In genomic region chr2:105672596-105672960, GRCm38 (mm10) we compare ENCODE assay signal across 10 mouse cellular contexts. TPM values are rescaled to one million over a fixed set of nuclear protein-coding genes. Genes with fewer than 3 reads are reported as not detected.
DNase-seq lines count a peak whose midpoint lies in the region; ATAC-seq and TF ChIP-seq lines count a peak whose summit lies in the region.
"Had no signal": no experiment of that assay in that cellular context is flagged by ENCODE, and none has a peak within 500 bp of the region (broad histone marks: within the 10 kb centered on the region; RNA-seq: fewer than 3 reads in every experiment).

No protein-coding gene starts in this region.

- H3K27me3 ChIP-seq in heart, embryonic 15.5 days, result peaks cover 99% of the 10 kb centered on the region
- H3K27me3 ChIP-seq in heart, embryonic 11.5 days (ENCODE audit: control insufficient read depth, insufficient read depth, low read length), result peaks cover 96% of the 10 kb centered on the region
- H3K27me3 ChIP-seq in forebrain, embryonic 15.5 days, result peaks cover 41% of the 10 kb centered on the region
- H3K27me3 ChIP-seq in midbrain, embryonic 14.5 days (ENCODE audit: control insufficient read depth, insufficient read depth, low read length), result peaks cover 99% of the 10 kb centered on the region
- H3K27me3 ChIP-seq in thymus, adult 2 months (ENCODE audit: control insufficient read depth, insufficient read depth, low read length), result peaks cover 54% of the 10 kb centered on the region

- no peak overlapping the region for H3K9ac ChIP-seq in heart, embryonic 15.5 days
- H3K9ac ChIP-seq in heart, embryonic 11.5 days (ENCODE audit: low read depth, low read length), result no peak overlapping the region
- H3K9ac ChIP-seq in forebrain, embryonic 15.5 days (replicated peaks), result peak overlapping the region; percentile 44
- no peak overlapping the region; the same call in 1 of the 2 replicates for H3K9ac ChIP-seq in midbrain, embryonic 14.5 days (replicated peaks; ENCODE audit: low read length)
- H3K9ac ChIP-seq: liver, embryonic 14.5 days had no signal

- whole genome bisulfite sequencing in heart, embryonic 15.5 days, result 2% methylated on average over 16 of the region's 16 CpGs
- WGBS in heart, embryonic 11.5 days (ENCODE audit: insufficient replicate concordance), result under 1% methylated on average over 16 of the region's 16 CpGs
- 2% methylated on average over 16 of the region's 16 CpGs for WGBS in forebrain, embryonic 15.5 days
- WGBS in midbrain, embryonic 14.5 days, result 1% methylated on average over 16 of the region's 16 CpGs
- 6% methylated on average over 16 of the region's 16 CpGs for WGBS in thymus, adult 2 months

- ATAC-seq in heart, embryonic 15.5 days (replicated peaks; ENCODE audit: insufficient number of reproducible peaks, insufficient read depth, low FRiP score, low read depth), result no peak
- ATAC-seq in heart, embryonic 11.5 days (replicated peaks; ENCODE audit: insufficient number of reproducible peaks, low FRiP score, low TSS enrichment), result no peak
- no peak for ATAC-seq in forebrain, embryonic 15.5 days (replicated peaks)
- ATAC-seq in midbrain, embryonic 14.5 days (ENCODE audit: low FRiP score, low TSS enrichment), result no peak

- no peak overlapping the region for H3K27ac ChIP-seq in heart, embryonic 15.5 days
- H3K27ac ChIP-seq in heart, embryonic 11.5 days (ENCODE audit: low read depth, low read length), result no peak overlapping the region
- H3K27ac ChIP-seq in forebrain, embryonic 15.5 days (replicated peaks), result peak overlapping the region; percentile 88
- no peak overlapping the region for H3K27ac ChIP-seq in midbrain, embryonic 14.5 days (replicated peaks; ENCODE audit: low read depth, low read length)
- H3K27ac ChIP-seq in thymus, adult 2 months (ENCODE audit: control insufficient read depth, insufficient read depth, low read length), result no peak overlapping the region
- H3K27ac ChIP-seq in gastrocnemius, adult 2 months, result no peak overlapping the region
- H3K27ac ChIP-seq: liver, embryonic 14.5 days had no signal

- TF ChIP-seq POLR2A in brain, embryonic 14.5 days (IDR thresholded peaks at IDR 0.05; ENCODE audit: borderline replicate concordance, extremely low read depth, insufficient read depth, insufficient read length, poor library complexity, severe bottlenecking), result no peak
- TF ChIP-seq POLR2A in thymus, adult 2 months (IDR thresholded peaks at IDR 0.05; ENCODE audit: control insufficient read depth, extremely low read depth, insufficient read depth, low read length, poor library complexity), result no peak

- peaks cover 53% of the 10 kb centered on the region for H3K4me1 ChIP-seq in heart, embryonic 15.5 days (replicated peaks)
- H3K4me1 ChIP-seq in heart, embryonic 11.5 days (ENCODE audit: control insufficient read depth, insufficient read depth, low read length), result peaks cover 17% of the 10 kb centered on the region
- peaks cover 65% of the 10 kb centered on the region for H3K4me1 ChIP-seq in forebrain, embryonic 15.5 days
- H3K4me1 ChIP-seq in midbrain, embryonic 14.5 days (ENCODE audit: control insufficient read depth, insufficient read depth, low read length), result peaks cover 15% of the 10 kb centered on the region
- peaks cover 12% of the 10 kb centered on the region; the same call in 1 of the 2 replicates for H3K4me1 ChIP-seq in thymus, adult 2 months (replicated peaks; ENCODE audit: control insufficient read depth, insufficient read depth, low read length)

- no peak for TF ChIP-seq CTCF in brain, embryonic 14.5 days (IDR thresholded peaks at IDR 0.05; ENCODE audit: borderline replicate concordance, extremely low read depth, insufficient read depth, insufficient read length)
- TF ChIP-seq CTCF in thymus, adult 2 months (IDR thresholded peaks at IDR 0.05; ENCODE audit: borderline replicate concordance, control insufficient read depth, extremely low read depth, insufficient read depth, low read length, poor library complexity), result no peak
- TF ChIP-seq CTCF in gastrocnemius, adult 2 months (IDR thresholded peaks at IDR 0.05), result no peak

- H3K4me3 ChIP-seq in heart, embryonic 15.5 days, result peak overlapping the region; percentile 20; the same call in 1 of the 2 replicates
- H3K4me3 ChIP-seq in heart, embryonic 11.5 days (ENCODE audit: low read depth, low read length), result no peak overlapping the region
- peak overlapping the region; percentile 41 for H3K4me3 ChIP-seq in forebrain, embryonic 15.5 days
- H3K4me3 ChIP-seq in midbrain, embryonic 14.5 days (replicated peaks; ENCODE audit: low read depth, low read length), result 0 out of 2 replicates have a peak overlapping the region, but pooled peaks have one; percentile 18
- no peak overlapping the region for H3K4me3 ChIP-seq in thymus, adult 2 months (ENCODE audit: control insufficient read depth, insufficient read depth, low read length)
- H3K4me3 ChIP-seq in gastrocnemius, adult 2 months, result no peak overlapping the region

- peak overlapping the region; percentile 26 for H3K4me2 ChIP-seq in heart, embryonic 15.5 days
- no peak overlapping the region for H3K4me2 ChIP-seq in heart, embryonic 11.5 days
- peak overlapping the region; percentile 83 for H3K4me2 ChIP-seq in forebrain, embryonic 15.5 days (replicated peaks)
- H3K4me2 ChIP-seq in midbrain, embryonic 14.5 days (ENCODE audit: low read length), result peak overlapping the region; percentile 21; the same call in 1 of the 2 replicates

- H3K9me3 ChIP-seq in heart, embryonic 15.5 days (replicated peaks), result no peaks in the 10 kb centered on the region
- H3K9me3 ChIP-seq in heart, embryonic 11.5 days (replicated peaks; ENCODE audit: control insufficient read depth, low read length), result no peaks in the 10 kb centered on the region
- H3K9me3 ChIP-seq in forebrain, embryonic 15.5 days, result no peaks in the 10 kb centered on the region
- H3K9me3 ChIP-seq in midbrain, embryonic 14.5 days (ENCODE audit: control insufficient read depth, low read length), result no peaks in the 10 kb centered on the region

- no peaks in the 10 kb centered on the region for H3K36me3 ChIP-seq in heart, embryonic 15.5 days
- H3K36me3 ChIP-seq in heart, embryonic 11.5 days (ENCODE audit: control insufficient read depth, insufficient read depth, low read length), result no peaks in the 10 kb centered on the region
- H3K36me3 ChIP-seq in forebrain, embryonic 15.5 days, result no peaks in the 10 kb centered on the region
- H3K36me3 ChIP-seq in midbrain, embryonic 14.5 days (ENCODE audit: control insufficient read depth, insufficient read depth, low read length), result no peaks in the 10 kb centered on the region
- H3K36me3 ChIP-seq in thymus, adult 2 months (ENCODE audit: control insufficient read depth, insufficient read depth, low read length), result no peaks in the 10 kb centered on the region

- DNase-seq in brain, embryonic 14.5 days (ENCODE audit: low read depth), result peak; percentile 62
- peak; percentile 31 for DNase-seq in midbrain, embryonic 14.5 days
- DNase-seq in thymus, adult 2 months, result no peak
- no peak for DNase-seq in gastrocnemius, adult 2 months
- no peak for DNase-seq in T-cell, adult 2 months (ENCODE audit: low spot score)
- DNase-seq: kidney, adult 18-20 months had no signal

- intact Hi-C loops in gastrocnemius, adult 2 months (cut with DNase I), result no loop called here

RNA-seq across cellular contexts. Expression of gene Pax6, which starts 3.9 kb away (rescaled TPM):
- polyA plus RNA-seq in heart, embryonic 15.5 days (2015; fragmentation: Nextera tagmentation; extraction: Ambion mirVana), result 0.05 and 0.18 TPM in 2 replicates
- polyA plus RNA-seq in heart, embryonic 11.5 days (2014; fragmentation: Nextera tagmentation; extraction: Ambion mirVana), result 0.37 and 0.82 TPM in 2 replicates
- 63.3 and 76.2 TPM in 2 replicates for polyA plus RNA-seq in brain, embryonic 14.5 days (2012; rRNA removed)
- 45.0 and 57.0 TPM in 2 replicates for polyA plus RNA-seq in forebrain, embryonic 15.5 days (2015; fragmentation: Nextera tagmentation; extraction: Ambion mirVana)
- 20.7 and 22.9 TPM in 2 replicates for polyA plus RNA-seq in midbrain, embryonic 14.5 days (2014; fragmentation: Nextera tagmentation; extraction: Ambion mirVana)
- polyA plus RNA-seq in thymus, adult 2 months (2012; rRNA removed), result 0.03 TPM in 1 of 2 replicates, not detected in the other
- total RNA-seq in gastrocnemius, adult 2 months (2021), result not detected

Comparison
In these comparisons a context has a peak if more than half of its experiments do, and no peak if none do; other contexts are left out.
1. H3K4me3 ChIP-seq: peak in heart, embryonic 15.5 days (single experiment), forebrain, embryonic 15.5 days (single experiment) and midbrain, embryonic 14.5 days (single experiment); none in heart, embryonic 11.5 days (single experiment), thymus, adult 2 months (single experiment) and gastrocnemius, adult 2 months (single experiment).
2. DNase-seq: peak in brain, embryonic 14.5 days (single experiment) and midbrain, embryonic 14.5 days (single experiment); none in thymus, adult 2 months (single experiment), gastrocnemius, adult 2 months (single experiment) and T-cell, adult 2 months (single experiment).
3. RNA of gene Pax6, which starts 3.9 kb away (polyA plus RNA-seq): 63.3 to 76.2 TPM in brain, embryonic 14.5 days, 45.0 to 57.0 TPM in forebrain, embryonic 15.5 days and 20.7 to 22.9 TPM in midbrain, embryonic 14.5 days; 0.37 to 0.82 TPM in heart, embryonic 11.5 days, 0.05 to 0.18 TPM in heart, embryonic 15.5 days and 0.03 TPM in thymus, adult 2 months; every median in the first group is over 10 times any median in the second.